Mouse (Mus musculus): ENCODE measurements around the gene Serpinb7. TPM values are rescaled to one million over a fixed set of nuclear protein-coding genes. Genes with fewer than 3 reads are reported as not detected.

Gene Serpinb7
- polyA plus RNA-seq (2014; fragmentation: Nextera tagmentation; extraction: Ambion mirVana): not detected in 2 replicates

DNA sequence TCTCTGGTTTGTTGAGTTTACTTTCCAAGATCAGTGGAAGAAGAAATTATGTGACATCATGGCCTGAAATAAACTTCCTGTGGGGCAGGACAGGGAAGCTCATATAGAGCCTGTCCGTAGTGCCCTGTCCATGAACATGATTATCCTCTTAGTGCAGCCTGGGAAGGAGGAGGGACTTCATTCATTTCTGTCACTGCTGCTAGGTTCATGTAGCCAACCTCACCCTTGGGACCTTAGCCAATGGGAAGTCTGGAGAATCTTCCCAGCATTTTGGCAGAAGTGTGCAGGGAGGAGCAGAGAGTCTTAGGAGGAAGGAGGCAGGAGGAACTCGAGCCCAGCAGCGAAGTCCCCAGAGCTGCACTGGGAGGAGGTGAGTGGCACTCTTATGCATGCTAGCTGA, at the start of gene Serpinb7:
Gene Serpinb7 (plus strand): TSS at position 301 of the 400 bp plus-strand sequence.
- no peak within 1 kb of the TSS for H3K4me3 ChIP-seq (ENCODE audit: low read depth, low read length)
- H3K36me3 ChIP-seq (ENCODE audit: control insufficient read depth, insufficient read depth, low read length): no peaks in the 10 kb centered on the region
- H3K27ac ChIP-seq (ENCODE audit: low read depth, low read length): no peak within 1 kb of the TSS
- no peak within 1 kb of the TSS for H3K4me2 ChIP-seq
- DNase-seq (ENCODE audit: low spot score, missing footprints): no peak
- no peaks in the 10 kb centered on the region for H3K27me3 ChIP-seq (ENCODE audit: control insufficient read depth, insufficient read depth, low read length)
- H3K4me1 ChIP-seq (ENCODE audit: control insufficient read depth, insufficient read depth, low read length): no peaks in the 10 kb centered on the region
- 87% methylated on average over 3 of the region's 3 CpGs for WGBS
- no peaks in the 10 kb centered on the region for H3K9me3 ChIP-seq (ENCODE audit: control insufficient read depth, low read length)
- H3K9ac ChIP-seq (ENCODE audit: low read length): no peak within 1 kb of the TSS
- no peak for ATAC-seq (ENCODE audit: low FRiP score)

- H3K9ac ChIP-seq (ENCODE audit: low read length): no peak overlapping the region
- H3K4me1 ChIP-seq (ENCODE audit: control insufficient read depth, insufficient read depth, low read length): no peaks in the 10 kb centered on the region
- no peak overlapping the region for H3K27ac ChIP-seq (ENCODE audit: low read depth, low read length)
- H3K27me3 ChIP-seq (ENCODE audit: control insufficient read depth, insufficient read depth, low read length): no peaks in the 10 kb centered on the region
- no peak overlapping the region for H3K4me3 ChIP-seq (ENCODE audit: low read depth, low read length)
- WGBS: 58% methylated on average over 3 of the region's 3 CpGs
- DNase-seq (ENCODE audit: low spot score, missing footprints) (no peak), ATAC-seq (ENCODE audit: low FRiP score) (no peak)
- no peaks in the 10 kb centered on the region for H3K36me3 ChIP-seq (ENCODE audit: control insufficient read depth, insufficient read depth, low read length)
- H3K4me2 ChIP-seq: no peak overlapping the region
- H3K9me3 ChIP-seq (ENCODE audit: control insufficient read depth, low read length): no peaks in the 10 kb centered on the region
Observed at GRCm38 (mm10) chr1:107350392-107350791, 49.1 kb upstream of the Serpinb7 start.

DNA sequence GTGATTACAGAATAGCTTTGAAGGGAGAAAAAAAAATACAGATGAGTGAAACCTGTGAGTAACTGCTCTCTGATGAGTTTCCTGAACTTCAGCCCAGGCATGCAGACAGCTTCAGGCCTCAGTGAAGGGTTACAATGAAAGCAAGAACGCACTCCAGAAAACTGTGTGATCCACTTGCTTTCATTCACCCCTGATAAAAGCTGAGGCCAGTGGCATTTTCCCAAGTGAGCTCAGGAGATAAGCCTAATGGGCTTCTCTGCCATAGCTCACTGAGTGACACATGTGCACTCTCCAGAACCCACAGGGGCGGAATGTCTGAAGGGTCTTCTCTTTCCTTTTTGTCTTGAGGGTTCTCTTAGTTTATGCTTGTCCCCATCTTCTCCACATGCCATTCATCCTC, 48.3 kb upstream of the Serpinb7 start:
- H3K9me3 ChIP-seq (ENCODE audit: control insufficient read depth, low read length): no peaks in the 10 kb centered on the region
- WGBS: 67% methylated on average over 2 of the region's 2 CpGs
- ATAC-seq (ENCODE audit: low FRiP score): no peak
- H3K4me1 ChIP-seq (ENCODE audit: control insufficient read depth, insufficient read depth, low read length): no peaks in the 10 kb centered on the region
- no peak overlapping the region for H3K4me3 ChIP-seq (ENCODE audit: low read depth, low read length)
- no peak overlapping the region for H3K27ac ChIP-seq (ENCODE audit: low read depth, low read length)
- no peak overlapping the region for H3K4me2 ChIP-seq
- H3K9ac ChIP-seq (ENCODE audit: low read length): no peak overlapping the region
- no peaks in the 10 kb centered on the region for H3K27me3 ChIP-seq (ENCODE audit: control insufficient read depth, insufficient read depth, low read length)
- H3K36me3 ChIP-seq (ENCODE audit: control insufficient read depth, insufficient read depth, low read length): no peaks in the 10 kb centered on the region
- DNase-seq (ENCODE audit: low spot score, missing footprints): no peak

GRCm38 (mm10) chr1:107353046-107353445, 46.4 kb upstream of the Serpinb7 start:
- H3K4me3 ChIP-seq (ENCODE audit: low read depth, low read length): no peak overlapping the region
- H3K36me3 ChIP-seq (ENCODE audit: control insufficient read depth, insufficient read depth, low read length): no peaks in the 10 kb centered on the region
- no peak overlapping the region for H3K27ac ChIP-seq (ENCODE audit: low read depth, low read length)
- no peak overlapping the region for H3K4me2 ChIP-seq
- no peaks in the 10 kb centered on the region for H3K27me3 ChIP-seq (ENCODE audit: control insufficient read depth, insufficient read depth, low read length)
- H3K9me3 ChIP-seq (ENCODE audit: control insufficient read depth, low read length): no peaks in the 10 kb centered on the region
- DNase-seq (ENCODE audit: low spot score, missing footprints) (no peak), ATAC-seq (ENCODE audit: low FRiP score) (no peak)
- 42% methylated on average over 3 of the region's 3 CpGs for WGBS
- no peak overlapping the region for H3K9ac ChIP-seq (ENCODE audit: low read length)
- H3K4me1 ChIP-seq (ENCODE audit: control insufficient read depth, insufficient read depth, low read length): no peaks in the 10 kb centered on the region

- H3K4me3 ChIP-seq (ENCODE audit: low read depth, low read length): no peak within 1 kb of the TSS
- DNase-seq (ENCODE audit: low spot score, missing footprints) (no peak), ATAC-seq (ENCODE audit: low FRiP score) (no peak)
- H3K36me3 ChIP-seq (ENCODE audit: control insufficient read depth, insufficient read depth, low read length): no peaks in the 10 kb centered on the region
- no peak within 1 kb of the TSS for H3K9ac ChIP-seq (ENCODE audit: low read length)
- no peaks in the 10 kb centered on the region for H3K27me3 ChIP-seq (ENCODE audit: control insufficient read depth, insufficient read depth, low read length)
- no peaks in the 10 kb centered on the region for H3K9me3 ChIP-seq (ENCODE audit: control insufficient read depth, low read length)
- H3K4me1 ChIP-seq (ENCODE audit: control insufficient read depth, insufficient read depth, low read length): no peaks in the 10 kb centered on the region
- no peak within 1 kb of the TSS for H3K4me2 ChIP-seq
- 55% methylated on average over 1 of the region's 1 CpGs for WGBS
- H3K27ac ChIP-seq (ENCODE audit: low read depth, low read length): no peak within 1 kb of the TSS
Observed at GRCm38 (mm10) chr1:107360898-107361297, 38.6 kb upstream of the Serpinb7 start, which contains the start of gene Serpinb11. Serpinb11 (plus strand) TSS chr1:107361198.

DNA sequence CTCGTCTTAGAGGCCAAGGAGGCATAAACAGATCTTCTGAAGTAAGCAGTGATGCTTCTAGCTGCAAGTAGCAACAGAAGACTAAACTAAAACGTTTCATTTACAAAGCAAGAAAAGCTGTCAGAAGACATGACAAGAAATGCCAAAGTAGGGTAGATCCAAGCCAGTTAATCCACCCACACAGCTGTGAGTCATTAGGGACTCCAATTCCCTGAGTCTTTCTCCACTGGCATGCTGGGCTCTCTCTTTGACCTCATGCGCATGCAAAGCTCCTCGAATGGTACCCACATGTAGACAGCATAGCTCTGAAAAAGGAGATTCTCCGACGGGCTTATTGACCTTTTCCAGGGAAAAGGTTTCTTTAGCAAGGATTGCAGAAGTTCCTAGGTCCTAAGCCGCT, 33.5 kb upstream of the Serpinb7 start:
- ATAC-seq (ENCODE audit: low FRiP score): no peak
- Histone ChIP-seq H3K4me3 (ENCODE audit: low read depth, low read length) (no peak overlapping the region), H3K27me3 (ENCODE audit: control insufficient read depth, insufficient read depth, low read length) (no peaks in the 10 kb centered on the region), H3K4me2 (no peak overlapping the region), H3K27ac (ENCODE audit: low read depth, low read length) (no peak overlapping the region), H3K4me1 (ENCODE audit: control insufficient read depth, insufficient read depth, low read length) (no peaks in the 10 kb centered on the region), H3K9ac (ENCODE audit: low read length) (no peak overlapping the region), H3K9me3 (ENCODE audit: control insufficient read depth, low read length) (no peaks in the 10 kb centered on the region), H3K36me3 (ENCODE audit: control insufficient read depth, insufficient read depth, low read length) (no peaks in the 10 kb centered on the region)
- DNase-seq (ENCODE audit: low spot score, missing footprints): no peak
- 61% methylated on average over 7 of the region's 7 CpGs for WGBS

GRCm38 (mm10) chr1:107368944-107369343, 30.5 kb upstream of the Serpinb7 start:
- H3K27me3 ChIP-seq (ENCODE audit: control insufficient read depth, insufficient read depth, low read length): no peaks in the 10 kb centered on the region
- no peaks in the 10 kb centered on the region for H3K9me3 ChIP-seq (ENCODE audit: control insufficient read depth, low read length)
- ATAC-seq (ENCODE audit: low FRiP score) (no peak), DNase-seq (ENCODE audit: low spot score, missing footprints) (no peak)
- no peak overlapping the region for H3K4me3 ChIP-seq (ENCODE audit: low read depth, low read length)
- H3K9ac ChIP-seq (ENCODE audit: low read length): no peak overlapping the region
- WGBS: 92% methylated on average over 2 of the region's 2 CpGs
- no peaks in the 10 kb centered on the region for H3K4me1 ChIP-seq (ENCODE audit: control insufficient read depth, insufficient read depth, low read length)
- no peaks in the 10 kb centered on the region for H3K36me3 ChIP-seq (ENCODE audit: control insufficient read depth, insufficient read depth, low read length)
- no peak overlapping the region for H3K27ac ChIP-seq (ENCODE audit: low read depth, low read length)
- no peak overlapping the region for H3K4me2 ChIP-seq

- Histone ChIP-seq H3K4me3 (ENCODE audit: low read depth, low read length) (no peak overlapping the region), H3K4me1 (ENCODE audit: control insufficient read depth, insufficient read depth, low read length) (no peaks in the 10 kb centered on the region), H3K36me3 (ENCODE audit: control insufficient read depth, insufficient read depth, low read length) (no peaks in the 10 kb centered on the region), H3K4me2 (no peak overlapping the region), H3K27me3 (ENCODE audit: control insufficient read depth, insufficient read depth, low read length) (no peaks in the 10 kb centered on the region), H3K9me3 (ENCODE audit: control insufficient read depth, low read length) (no peaks in the 10 kb centered on the region), H3K9ac (ENCODE audit: low read length) (no peak overlapping the region), H3K27ac (ENCODE audit: low read depth, low read length) (no peak overlapping the region)
- 73% methylated on average over 4 of the region's 4 CpGs for WGBS
- DNase-seq (ENCODE audit: low spot score, missing footprints) (no peak), ATAC-seq (ENCODE audit: low FRiP score) (no peak)
Observed at GRCm38 (mm10) chr1:107376952-107377351, 22.5 kb upstream of the Serpinb7 start.

DNA sequence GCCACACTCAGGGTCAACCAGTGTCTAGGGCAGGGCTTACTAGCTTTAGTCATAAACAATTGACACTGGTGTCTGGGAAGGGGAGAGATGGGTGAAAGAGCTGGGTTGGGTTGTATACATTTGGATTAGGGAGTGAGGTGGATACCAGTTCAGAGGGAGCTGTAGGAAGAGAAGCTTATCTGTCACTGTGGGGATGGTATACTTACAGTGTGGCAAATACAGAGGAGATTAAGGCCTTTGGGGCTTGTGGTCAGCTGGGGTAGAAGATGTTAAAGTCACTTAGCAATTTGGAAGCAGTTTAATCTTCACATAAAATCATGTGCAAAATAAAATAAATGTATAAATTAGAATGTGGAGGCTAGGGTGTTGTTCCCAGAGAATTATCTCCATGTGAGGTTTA, 21.1 kb upstream of the Serpinb7 start:
- Histone ChIP-seq H3K27me3 (ENCODE audit: control insufficient read depth, insufficient read depth, low read length) (no peaks in the 10 kb centered on the region), H3K27ac (ENCODE audit: low read depth, low read length) (no peak overlapping the region), H3K36me3 (ENCODE audit: control insufficient read depth, insufficient read depth, low read length) (no peaks in the 10 kb centered on the region), H3K9ac (ENCODE audit: low read length) (no peak overlapping the region), H3K4me2 (no peak overlapping the region), H3K4me3 (ENCODE audit: low read depth, low read length) (no peak overlapping the region), H3K9me3 (ENCODE audit: control insufficient read depth, low read length) (no peaks in the 10 kb centered on the region), H3K4me1 (ENCODE audit: control insufficient read depth, insufficient read depth, low read length) (no peaks in the 10 kb centered on the region)
- no peak for ATAC-seq (ENCODE audit: low FRiP score)
- DNase-seq (ENCODE audit: low spot score, missing footprints): no peak

GRCm38 (mm10) chr1:107381491-107381890, 18.0 kb upstream of the Serpinb7 start:
- Histone ChIP-seq H3K4me3 (ENCODE audit: low read depth, low read length) (no peak overlapping the region), H3K27ac (ENCODE audit: low read depth, low read length) (no peak overlapping the region), H3K9me3 (ENCODE audit: control insufficient read depth, low read length) (no peaks in the 10 kb centered on the region), H3K27me3 (ENCODE audit: control insufficient read depth, insufficient read depth, low read length) (no peaks in the 10 kb centered on the region), H3K4me1 (ENCODE audit: control insufficient read depth, insufficient read depth, low read length) (no peaks in the 10 kb centered on the region), H3K4me2 (no peak overlapping the region), H3K9ac (ENCODE audit: low read length) (no peak overlapping the region), H3K36me3 (ENCODE audit: control insufficient read depth, insufficient read depth, low read length) (no peaks in the 10 kb centered on the region)
- ATAC-seq (ENCODE audit: low FRiP score) (no peak), DNase-seq (ENCODE audit: low spot score, missing footprints) (no peak)

All from midbrain, embryonic 11.5 days (tissue).